ENCODE assay signal across 8 mouse cellular contexts in genomic region chr17:51812261-51812941, GRCm38 (mm10). TPM values are rescaled to one million over a fixed set of nuclear protein-coding genes. Genes with fewer than 3 reads are reported as not detected.
A peak's percentile ranks its signal among the peaks of the same experiment; 100 is the strongest.
DNase-seq lines count a peak whose midpoint lies in the region; ATAC-seq lines count a peak whose summit lies in the region.

No protein-coding gene starts in this region.

- ATAC-seq in cerebellum, adult (ENCODE audit: insufficient number of reproducible peaks, low FRiP score, low TSS enrichment) = no peak; the same call in 1 of the 2 replicates

- DNase-seq in cerebellum, adult 11-12 months = peak; percentile 53
- DNase-seq in urinary bladder, adult 2 months (ENCODE audit: low spot score) = peak; percentile 31
- no peak for DNase-seq in urinary bladder, postnatal 14 days (ENCODE audit: low spot score)
- DNase-seq in gastrocnemius, postnatal 25 days = peak; percentile 17
- peak; percentile 26 for DNase-seq in kidney, postnatal 14 days
- DNase-seq in neural tube, embryonic 10.5 days (ENCODE audit: extremely low spot score, low spot score) = peak; percentile 76
- no peak for DNase-seq in frontal cortex, postnatal 25 days (ENCODE audit: low spot score in 2 of 2)

RNA-seq across cellular contexts. Expression of gene Satb1, which starts 20.7 kb away (rescaled TPM):
- polyA plus RNA-seq in urinary bladder, adult 2 months (2012; rRNA removed) = 24.1 and 37.3 TPM in 2 replicates
- total RNA-seq in gastrocnemius, postnatal 25 days (2021) = 10 to 100 TPM; 64.0 to 78.8 TPM

Comparison
In these comparisons a context has a peak if more than half of its experiments do, and no peak if none do; other contexts are left out.
1. DNase-seq: peak in cerebellum, adult 11-12 months (single experiment), urinary bladder, adult 2 months (single experiment), gastrocnemius, postnatal 25 days (single experiment), kidney, postnatal 14 days (single experiment) and neural tube, embryonic 10.5 days (single experiment); none in urinary bladder, postnatal 14 days (single experiment) and frontal cortex, postnatal 25 days (0 of 2).